In the genomic region with DNA sequence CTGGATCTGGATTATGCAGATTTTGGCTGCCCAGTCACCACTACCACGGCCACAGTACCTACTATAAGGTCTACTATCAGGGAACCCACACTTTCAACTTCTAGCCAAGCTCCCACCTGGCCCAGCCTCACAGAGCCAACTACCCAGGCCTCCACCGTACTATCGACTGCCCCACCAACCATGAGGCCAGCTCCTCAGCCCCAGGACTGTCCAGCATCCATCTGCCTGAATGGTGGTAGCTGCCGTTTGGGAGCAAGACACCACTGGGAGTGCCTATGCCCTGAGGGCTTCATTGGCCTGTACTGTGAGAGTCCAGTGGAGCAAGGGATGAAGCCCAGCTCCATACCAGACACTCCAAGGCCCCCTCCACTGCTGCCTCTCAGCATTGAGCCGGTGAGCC, we compare ENCODE assay signal across 15 mouse cellular contexts. TPM values are rescaled to one million over a fixed set of nuclear protein-coding genes. Genes with fewer than 3 reads are reported as not detected.
DNase-seq lines count a peak whose midpoint lies in the region; ATAC-seq and TF ChIP-seq lines count a peak whose summit lies in the region.
"Had no signal": no experiment of that assay in that cellular context is flagged by ENCODE, and none has a peak within 500 bp of the region (broad histone marks: within the 10 kb centered on the region; RNA-seq: fewer than 3 reads in every experiment).

No protein-coding gene starts in this region.

- no peak overlapping the region for H3K4me3 ChIP-seq in heart, embryonic 11.5 days (ENCODE audit: low read depth, low read length)
- no peak overlapping the region for H3K4me3 ChIP-seq in midbrain, embryonic 11.5 days (ENCODE audit: low read depth, low read length)
- H3K4me3 ChIP-seq in midbrain, embryonic 15.5 days = no peak overlapping the region
- no peak overlapping the region for H3K4me3 ChIP-seq in embryonic facial prominence, embryonic 14.5 days (ENCODE audit: low read depth, low read length)
- no peak overlapping the region for H3K4me3 ChIP-seq in myocyte

- peaks cover 55% of the 10 kb centered on the region for H3K79me2 ChIP-seq in myocyte (ENCODE audit: control insufficient read depth, insufficient read depth)

- H3ac ChIP-seq in myocyte (ENCODE audit: control insufficient read depth, insufficient read length) = no peak overlapping the region

- WGBS in heart, embryonic 11.5 days (ENCODE audit: insufficient replicate concordance) = 83% methylated on average over 5 of the region's 5 CpGs
- 91% methylated on average over 5 of the region's 5 CpGs for WGBS in midbrain, embryonic 11.5 days
- 86% methylated on average over 5 of the region's 5 CpGs for WGBS in midbrain, embryonic 15.5 days
- WGBS in embryonic facial prominence, embryonic 14.5 days = 87% methylated on average over 5 of the region's 5 CpGs

- H3K4me1 ChIP-seq in heart, embryonic 11.5 days (ENCODE audit: control insufficient read depth, insufficient read depth, low read length) = peaks cover 49% of the 10 kb centered on the region
- no peaks in the 10 kb centered on the region for H3K4me1 ChIP-seq in midbrain, embryonic 11.5 days (ENCODE audit: control insufficient read depth, insufficient read depth, low read length)
- no peaks in the 10 kb centered on the region for H3K4me1 ChIP-seq in midbrain, embryonic 15.5 days
- H3K4me1 ChIP-seq in embryonic facial prominence, embryonic 14.5 days (ENCODE audit: control insufficient read depth, insufficient read depth, low read length) = peaks cover 58% of the 10 kb centered on the region

- H3K4me2 ChIP-seq in heart, embryonic 11.5 days = no peak overlapping the region
- H3K4me2 ChIP-seq in midbrain, embryonic 11.5 days = no peak overlapping the region
- no peak overlapping the region for H3K4me2 ChIP-seq in midbrain, embryonic 15.5 days
- no peak overlapping the region for H3K4me2 ChIP-seq in embryonic facial prominence, embryonic 14.5 days (ENCODE audit: low read depth, low read length)
- H3K4me2 ChIP-seq in myocyte (ENCODE audit: low read depth) = no peak overlapping the region

- no peak for TF ChIP-seq POLR2A in myocyte (IDR thresholded peaks at IDR 0.05; ENCODE audit: insufficient read length, low read depth)

- ATAC-seq in heart, embryonic 11.5 days (replicated peaks; ENCODE audit: insufficient number of reproducible peaks, low FRiP score, low TSS enrichment) = no peak
- ATAC-seq in midbrain, embryonic 11.5 days (ENCODE audit: low FRiP score) = no peak
- ATAC-seq in midbrain, embryonic 15.5 days (replicated peaks) = no peak
- no peak for ATAC-seq in embryonic facial prominence, embryonic 14.5 days (ENCODE audit: low read depth)
- no peak for ATAC-seq in inflammation-experienced regulatory T-cells, adult 6 months

- H3K9me3 ChIP-seq in heart, embryonic 11.5 days (replicated peaks; ENCODE audit: control insufficient read depth, low read length) = no peaks in the 10 kb centered on the region
- H3K9me3 ChIP-seq in midbrain, embryonic 11.5 days (ENCODE audit: control insufficient read depth, low read length) = no peaks in the 10 kb centered on the region
- H3K9me3 ChIP-seq in midbrain, embryonic 15.5 days = no peaks in the 10 kb centered on the region
- H3K9me3 ChIP-seq in embryonic facial prominence, embryonic 14.5 days (ENCODE audit: control insufficient read depth, low read length) = no peaks in the 10 kb centered on the region

- H3K27ac ChIP-seq in heart, embryonic 11.5 days (ENCODE audit: low read depth, low read length) = no peak overlapping the region
- no peak overlapping the region for H3K27ac ChIP-seq in midbrain, embryonic 11.5 days (ENCODE audit: low read depth, low read length)
- H3K27ac ChIP-seq in midbrain, embryonic 15.5 days = no peak overlapping the region
- no peak overlapping the region for H3K27ac ChIP-seq in embryonic facial prominence, embryonic 14.5 days (replicated peaks; ENCODE audit: low read depth, low read length)
- H3K27ac ChIP-seq: liver, embryonic 14.5 days; macrophage had no signal

- peaks cover 30% of the 10 kb centered on the region for H3K36me3 ChIP-seq in heart, embryonic 11.5 days (ENCODE audit: control insufficient read depth, insufficient read depth, low read length)
- H3K36me3 ChIP-seq in midbrain, embryonic 11.5 days (ENCODE audit: control insufficient read depth, insufficient read depth, low read length) = no peaks in the 10 kb centered on the region; the same call in 1 of the 2 replicates
- H3K36me3 ChIP-seq in midbrain, embryonic 15.5 days (replicated peaks) = peaks cover 4% of the 10 kb centered on the region; the same call in 1 of the 2 replicates
- H3K36me3 ChIP-seq in embryonic facial prominence, embryonic 14.5 days (ENCODE audit: control insufficient read depth, insufficient read depth, low read length) = peaks cover 49% of the 10 kb centered on the region
- peaks cover 30% of the 10 kb centered on the region for H3K36me3 ChIP-seq in myocyte (ENCODE audit: control insufficient read depth, insufficient read depth)

- 0 out of 2 replicates have a peak overlapping the region, but pooled peaks have one; percentile 10 for H3K9ac ChIP-seq in heart, embryonic 11.5 days (ENCODE audit: low read depth, low read length)
- H3K9ac ChIP-seq in midbrain, embryonic 11.5 days (ENCODE audit: low read length) = no peak overlapping the region
- H3K9ac ChIP-seq in midbrain, embryonic 15.5 days = no peak overlapping the region
- 0 out of 2 replicates have a peak overlapping the region, but pooled peaks have one; percentile 14 for H3K9ac ChIP-seq in embryonic facial prominence, embryonic 14.5 days (ENCODE audit: low read depth, low read length)
- H3K9ac ChIP-seq: liver, embryonic 14.5 days had no signal

- DNase-seq in heart, adult 18-20 months = no peak
- peak; percentile 39 for DNase-seq in midbrain, embryonic 11.5 days (ENCODE audit: low spot score, missing footprints)
- DNase-seq in embryonic facial prominence, embryonic 14.5 days (ENCODE audit: low spot score) = no peak
- DNase-seq in adrenal gland, postnatal 14 days = no peak
- DNase-seq: B cell, adult 2 months; gastrocnemius, postnatal 10 days; heart, postnatal 14 days; kidney, postnatal 10 days; thymus, postnatal 14 days had no signal

- no peaks in the 10 kb centered on the region for H3K27me3 ChIP-seq in heart, embryonic 11.5 days (ENCODE audit: control insufficient read depth, insufficient read depth, low read length)
- no peaks in the 10 kb centered on the region for H3K27me3 ChIP-seq in midbrain, embryonic 11.5 days (ENCODE audit: control insufficient read depth, insufficient read depth, low read length)
- H3K27me3 ChIP-seq in midbrain, embryonic 15.5 days (replicated peaks) = no peaks in the 10 kb centered on the region
- no peaks in the 10 kb centered on the region for H3K27me3 ChIP-seq in embryonic facial prominence, embryonic 14.5 days (replicated peaks; ENCODE audit: control insufficient read depth, insufficient read depth, low read length)
- no peaks in the 10 kb centered on the region for H3K27me3 ChIP-seq in myocyte (ENCODE audit: control insufficient read depth, insufficient read depth, insufficient read length)

RNA-seq across cellular contexts. Expression of a gene that starts 9.4 kb away (rescaled TPM):
- 63.6 and 72.6 TPM in 2 replicates for polyA plus RNA-seq in heart, embryonic 11.5 days (2014; fragmentation: Nextera tagmentation; extraction: Ambion mirVana)
- 100 to 1,000 TPM; 152 to 155 TPM for total RNA-seq in heart, adult 18-20 months (2021)
- polyA plus RNA-seq in midbrain, embryonic 11.5 days (2014; fragmentation: Nextera tagmentation; extraction: Ambion mirVana) = 53.4 and 57.0 TPM in 2 replicates
- 62.1 and 65.5 TPM in 2 replicates for polyA plus RNA-seq in midbrain, embryonic 15.5 days (2015; fragmentation: Nextera tagmentation; extraction: Ambion mirVana)
- polyA plus RNA-seq in embryonic facial prominence, embryonic 14.5 days (2014; fragmentation: Nextera tagmentation; extraction: Ambion mirVana) = 57.6 and 57.7 TPM in 2 replicates
- 69.5 TPM for polyA plus RNA-seq in myocyte (2012; fragmentation: generic; extraction: Trizol)
- 166 and 173 TPM in 2 replicates for total RNA-seq in adrenal gland, postnatal 14 days (2021)
- polyA plus RNA-seq in inflammation-experienced regulatory T-cells, adult 6 months (2017; shearing (Covaris generic)) = 10 to 100 TPM; 21.1 to 28.7 (median 25.3) TPM

RNA-seq across cellular contexts. Expression of a gene that starts 9.5 kb away (rescaled TPM):
- polyA plus RNA-seq in heart, embryonic 11.5 days (2014; fragmentation: Nextera tagmentation; extraction: Ambion mirVana) = 9.5 and 10.6 TPM in 2 replicates
- 1 to 10 TPM; 7.7 to 9.7 TPM for total RNA-seq in heart, adult 18-20 months (2021)
- 6.1 and 7.0 TPM in 2 replicates for polyA plus RNA-seq in midbrain, embryonic 11.5 days (2014; fragmentation: Nextera tagmentation; extraction: Ambion mirVana)
- polyA plus RNA-seq in midbrain, embryonic 15.5 days (2015; fragmentation: Nextera tagmentation; extraction: Ambion mirVana) = 5.2 and 5.8 TPM in 2 replicates
- 31.3 and 32.4 TPM in 2 replicates for polyA plus RNA-seq in embryonic facial prominence, embryonic 14.5 days (2014; fragmentation: Nextera tagmentation; extraction: Ambion mirVana)
- polyA plus RNA-seq in myocyte (2012; fragmentation: generic; extraction: Trizol) = 34.7 TPM
- total RNA-seq in adrenal gland, postnatal 14 days (2021) = 11.4 and 14.9 TPM in 2 replicates
- 1 to 10 TPM in 1 of 3 experiments, under 1 TPM in 2; 0.78 to 1.6 (median 0.84) TPM for polyA plus RNA-seq in inflammation-experienced regulatory T-cells, adult 6 months (2017; shearing (Covaris generic))

RNA-seq across cellular contexts. Expression of a gene that starts 24.4 kb away (rescaled TPM):
- polyA plus RNA-seq in heart, embryonic 11.5 days (2014; fragmentation: Nextera tagmentation; extraction: Ambion mirVana) = 119 and 134 TPM in 2 replicates
- 100 to 1,000 TPM; 154 TPM for total RNA-seq in heart, adult 18-20 months (2021)
- polyA plus RNA-seq in midbrain, embryonic 11.5 days (2014; fragmentation: Nextera tagmentation; extraction: Ambion mirVana) = 97.1 and 99.1 TPM in 2 replicates
- 139 and 154 TPM in 2 replicates for polyA plus RNA-seq in midbrain, embryonic 15.5 days (2015; fragmentation: Nextera tagmentation; extraction: Ambion mirVana)
- polyA plus RNA-seq in embryonic facial prominence, embryonic 14.5 days (2014; fragmentation: Nextera tagmentation; extraction: Ambion mirVana) = 90.8 and 90.9 TPM in 2 replicates
- polyA plus RNA-seq in myocyte (2012; fragmentation: generic; extraction: Trizol) = 98.6 TPM
- total RNA-seq in adrenal gland, postnatal 14 days (2021) = 108 and 140 TPM in 2 replicates
- 10 to 100 TPM; 17.3 to 41.9 (median 31.7) TPM for polyA plus RNA-seq in inflammation-experienced regulatory T-cells, adult 6 months (2017; shearing (Covaris generic))

RNA-seq across cellular contexts. Expression of a gene that starts 30.4 kb away (rescaled TPM):
- polyA plus RNA-seq in heart, embryonic 11.5 days (2014; fragmentation: Nextera tagmentation; extraction: Ambion mirVana) = 12.1 and 12.4 TPM in 2 replicates
- total RNA-seq in heart, adult 18-20 months (2021) = 10 to 100 TPM; 12.7 to 14.2 TPM
- 13.6 TPM in 2 replicates for polyA plus RNA-seq in midbrain, embryonic 11.5 days (2014; fragmentation: Nextera tagmentation; extraction: Ambion mirVana)
- 32.1 and 33.2 TPM in 2 replicates for polyA plus RNA-seq in midbrain, embryonic 15.5 days (2015; fragmentation: Nextera tagmentation; extraction: Ambion mirVana)
- 11.5 and 16.1 TPM in 2 replicates for polyA plus RNA-seq in embryonic facial prominence, embryonic 14.5 days (2014; fragmentation: Nextera tagmentation; extraction: Ambion mirVana)
- polyA plus RNA-seq in myocyte (2012; fragmentation: generic; extraction: Trizol) = 15.2 TPM
- total RNA-seq in adrenal gland, postnatal 14 days (2021) = 33.6 and 38.7 TPM in 2 replicates
- 100 to 1,000 TPM in 2 of 3 experiments, 10 to 100 TPM in 1; 94.9 to 137 (median 111) TPM for polyA plus RNA-seq in inflammation-experienced regulatory T-cells, adult 6 months (2017; shearing (Covaris generic))

RNA-seq across cellular contexts. Expression of a gene that starts 54.7 kb away (rescaled TPM):
- polyA plus RNA-seq in heart, embryonic 11.5 days (2014; fragmentation: Nextera tagmentation; extraction: Ambion mirVana) = 19.3 and 23.3 TPM in 2 replicates
- 1 to 10 TPM; 6.2 to 8.5 TPM for total RNA-seq in heart, adult 18-20 months (2021)
- 16.6 and 27.2 TPM in 2 replicates for polyA plus RNA-seq in midbrain, embryonic 11.5 days (2014; fragmentation: Nextera tagmentation; extraction: Ambion mirVana)
- 12.3 and 17.3 TPM in 2 replicates for polyA plus RNA-seq in midbrain, embryonic 15.5 days (2015; fragmentation: Nextera tagmentation; extraction: Ambion mirVana)
- 34.7 and 36.3 TPM in 2 replicates for polyA plus RNA-seq in embryonic facial prominence, embryonic 14.5 days (2014; fragmentation: Nextera tagmentation; extraction: Ambion mirVana)
- polyA plus RNA-seq in myocyte (2012; fragmentation: generic; extraction: Trizol) = 29.6 TPM
- total RNA-seq in adrenal gland, postnatal 14 days (2021) = 23.7 and 25.1 TPM in 2 replicates
- under 1 TPM; 0.15 to 0.36 (median 0.16) TPM for polyA plus RNA-seq in inflammation-experienced regulatory T-cells, adult 6 months (2017; shearing (Covaris generic))

Comparison
In these comparisons a context has a peak if more than half of its experiments do, and no peak if none do; other contexts are left out.
1. H3K9ac ChIP-seq: peak in heart, embryonic 11.5 days (single experiment) and embryonic facial prominence, embryonic 14.5 days (single experiment); none in midbrain, embryonic 11.5 days (single experiment) and midbrain, embryonic 15.5 days (single experiment).